Mouse (Mus musculus) embryonic fibroblast, embryonic 13.5 days (primary cell): Measurements from ENCODE around the gene Gm37596.
"Not testable (repeated sequence)": the region's sequence is repeated elsewhere in the genome, so short reads cannot be mapped to it uniquely, and the experiment has no call there.

Source experiments
- CTCF ChIP-seq: IDR thresholded peaks from 2 replicates; pipeline ENCODE4 v1.5.1; 2011; ENCODE audit warnings: mild to moderate bottlenecking, control low read depth, low read length, moderate library complexity, borderline replicate concordance; ENCODE audit not compliant: insufficient read depth
- POLR2A ChIP-seq: IDR thresholded peaks from 2 replicates; pipeline ENCODE4 v1.6.1; 2011; ENCODE audit warnings: low read depth, mild to moderate bottlenecking, control low read depth, low read length, moderate library complexity

- TF ChIP-seq POLR2A, CTCF: not testable (repeated sequence)
Observed at GRCm38 (mm10) chr3:93670805-93671503, 21.9 kb downstream of the Gm37596 start.
